Mouse (Mus musculus): ENCODE measurements at regions not wholly inside any gene's neighbourhood (a gene's known extent, or its start where the extent isn't known, plus 50 kb on each side); places are given as distances from the start of the nearest gene placed in this dataset.
A peak's percentile ranks its signal among the peaks of the same experiment; 100 is the strongest.

GRCm38 (mm10) chr5:118316310-118317017, 71.4 kb downstream of the 2410131K14Rik start:
- H3K4me1 ChIP-seq (ENCODE audit: control insufficient read depth in 2 of 2, insufficient read depth in 2 of 2, low read length in 2 of 2), result peaks cover 2 to 15% of the 10 kb centered on the region in 2 experiments; a peak in 2 of 4 replicates
- H3K4me3 ChIP-seq (ENCODE audit: control insufficient read depth in 1 of 2, insufficient read depth in 1 of 2, low read depth in 1 of 2, low read length in 2 of 2), result no peak overlapping the region
- H3K4me2 ChIP-seq (ENCODE audit: low read length), result no peak overlapping the region
- peak; percentile 24; the same call in 1 of the 2 replicates for ATAC-seq (ENCODE audit: insufficient number of reproducible peaks, insufficient read depth, low FRiP score, low read depth)
- H3K9me3 ChIP-seq (ENCODE audit: control insufficient read depth, low read length), result no peaks in the 10 kb centered on the region
- H3K9ac ChIP-seq (ENCODE audit: low read length), result no peak overlapping the region
- WGBS, result 38% methylated on average over 10 of the region's 10 CpGs
- H3K27ac ChIP-seq (replicated peaks in 1 of 2; ENCODE audit: control insufficient read depth in 1 of 2, insufficient read depth in 1 of 2, low read depth in 2 of 2, low read length in 2 of 2), result peak overlapping the region in 1 of 2 experiments; percentile 6; a peak in 1 of 4 replicates
- H3K36me3 ChIP-seq (ENCODE audit: control insufficient read depth, insufficient read depth, low read length), result no peaks in the 10 kb centered on the region
- H3K27me3 ChIP-seq (ENCODE audit: control insufficient read depth, insufficient read depth, low read length), result peaks cover 13% of the 10 kb centered on the region

GRCm38 (mm10) chr5:118318073-118318472, 73.0 kb downstream of the 2410131K14Rik start:
- no peak for ATAC-seq (ENCODE audit: insufficient number of reproducible peaks, insufficient read depth, low FRiP score, low read depth)
- Histone ChIP-seq H3K4me2 (ENCODE audit: low read length) (no peak overlapping the region), H3K9me3 (ENCODE audit: control insufficient read depth, low read length) (no peaks in the 10 kb centered on the region), H3K27ac (replicated peaks in 1 of 2; ENCODE audit: control insufficient read depth in 1 of 2, insufficient read depth in 1 of 2, low read depth in 2 of 2, low read length in 2 of 2) (no peak overlapping the region), H3K4me3 (ENCODE audit: control insufficient read depth in 1 of 2, insufficient read depth in 1 of 2, low read depth in 1 of 2, low read length in 2 of 2) (no peak overlapping the region), H3K9ac (ENCODE audit: low read length) (no peak overlapping the region), H3K27me3 (ENCODE audit: control insufficient read depth, insufficient read depth, low read length) (peaks cover 13% of the 10 kb centered on the region), H3K4me1 (ENCODE audit: control insufficient read depth in 2 of 2, insufficient read depth in 2 of 2, low read length in 2 of 2) (peaks cover 8 to 22% of the 10 kb centered on the region in 2 experiments; a peak in 3 of 4 replicates), H3K36me3 (ENCODE audit: control insufficient read depth, insufficient read depth, low read length) (no peaks in the 10 kb centered on the region)
- 70% methylated on average over 5 of the region's 5 CpGs for WGBS

DNA sequence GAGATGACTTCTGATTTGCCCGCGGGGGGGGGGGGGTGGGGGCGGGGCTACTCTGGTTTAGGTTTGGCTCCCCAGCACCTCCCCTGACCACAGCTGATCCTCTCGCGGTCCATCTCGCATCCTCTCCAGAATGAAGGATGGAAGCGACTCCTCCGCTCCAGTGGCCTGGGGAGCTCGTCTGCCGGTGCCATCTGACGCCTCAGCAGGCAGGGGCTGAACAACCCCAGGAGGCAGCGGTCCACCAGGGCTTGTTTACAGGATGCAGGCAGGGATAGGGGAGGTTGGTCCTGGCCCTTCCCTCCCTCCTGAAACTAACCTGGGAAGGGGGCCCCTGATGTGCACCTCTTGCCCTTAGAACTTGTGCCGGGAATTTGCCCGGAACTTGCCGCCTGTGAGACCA, 73.9 kb downstream of the 2410131K14Rik start:
- ATAC-seq (ENCODE audit: insufficient number of reproducible peaks, insufficient read depth, low FRiP score, low read depth), result no peak
- Histone ChIP-seq H3K9ac (ENCODE audit: low read length) (no peak overlapping the region), H3K36me3 (ENCODE audit: control insufficient read depth, insufficient read depth, low read length) (no peaks in the 10 kb centered on the region), H3K27me3 (ENCODE audit: control insufficient read depth, insufficient read depth, low read length) (peaks cover 13% of the 10 kb centered on the region), H3K4me2 (ENCODE audit: low read length) (peak overlapping the region; percentile 34), H3K4me3 (ENCODE audit: control insufficient read depth in 1 of 2, insufficient read depth in 1 of 2, low read depth in 1 of 2, low read length in 2 of 2) (no peak overlapping the region), H3K27ac (replicated peaks in 1 of 2; ENCODE audit: control insufficient read depth in 1 of 2, insufficient read depth in 1 of 2, low read depth in 2 of 2, low read length in 2 of 2) (no peak overlapping the region), H3K4me1 (ENCODE audit: control insufficient read depth in 2 of 2, insufficient read depth in 2 of 2, low read length in 2 of 2) (peaks cover 8 to 22% of the 10 kb centered on the region in 2 experiments; a peak in 3 of 4 replicates), H3K9me3 (ENCODE audit: control insufficient read depth, low read length) (no peaks in the 10 kb centered on the region)
- WGBS, result 9% methylated on average over 15 of the region's 15 CpGs

DNA sequence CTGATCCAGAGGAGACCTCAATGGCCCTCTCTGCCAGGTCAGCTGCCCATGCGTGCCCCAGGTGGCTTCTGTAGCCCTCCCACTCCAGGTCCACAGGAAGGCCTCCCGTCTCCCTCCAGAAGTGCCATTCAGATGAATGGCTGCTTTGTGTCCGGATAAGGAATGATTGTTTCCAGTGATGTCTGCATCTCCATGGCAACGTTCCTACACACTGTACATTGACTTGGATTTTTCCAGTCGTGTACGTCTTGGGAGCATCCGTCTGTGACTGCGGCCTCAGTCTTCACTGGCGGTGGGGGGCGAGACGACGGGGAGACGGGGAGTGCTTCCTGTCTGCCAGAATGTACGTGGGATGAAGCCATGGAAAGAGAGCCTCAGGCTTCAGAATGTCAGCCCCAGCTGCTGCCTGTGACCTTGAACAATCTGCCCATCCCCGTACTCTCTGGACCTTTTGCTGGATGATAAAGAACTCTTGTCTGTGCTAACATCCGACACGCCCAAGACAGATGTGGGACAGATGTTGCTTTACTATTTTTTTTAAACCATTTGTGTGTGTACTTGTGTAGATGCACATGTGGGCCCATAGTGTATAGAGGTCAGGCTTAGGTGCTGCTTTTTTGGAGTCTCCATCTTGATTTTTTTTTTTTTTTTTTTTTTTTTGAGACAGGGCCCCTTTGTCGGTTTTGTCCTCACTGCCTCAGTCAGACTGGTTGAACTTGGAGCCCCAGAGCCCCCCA, 76.9 kb downstream of the 2410131K14Rik start:
- WGBS, result 32% methylated on average over 18 of the region's 18 CpGs

GRCm38 (mm10) chr5:118323151-118323550, 78.1 kb downstream of the 2410131K14Rik start:
- no peak overlapping the region for H3K4me2 ChIP-seq (ENCODE audit: low read length)
- no peaks in the 10 kb centered on the region for H3K36me3 ChIP-seq (ENCODE audit: control insufficient read depth, insufficient read depth, low read length)
- H3K27me3 ChIP-seq (ENCODE audit: control insufficient read depth, insufficient read depth, low read length), result peaks cover 13% of the 10 kb centered on the region
- H3K4me3 ChIP-seq (ENCODE audit: control insufficient read depth in 1 of 2, insufficient read depth in 1 of 2, low read depth in 1 of 2, low read length in 2 of 2), result no peak overlapping the region
- H3K27ac ChIP-seq (replicated peaks in 1 of 2; ENCODE audit: control insufficient read depth in 1 of 2, insufficient read depth in 1 of 2, low read depth in 2 of 2, low read length in 2 of 2), result no peak overlapping the region
- 72% methylated on average over 2 of the region's 2 CpGs for WGBS
- H3K4me1 ChIP-seq (ENCODE audit: control insufficient read depth in 2 of 2, insufficient read depth in 2 of 2, low read length in 2 of 2), result peaks cover 11 to 14% of the 10 kb centered on the region in 2 experiments
- H3K9ac ChIP-seq (ENCODE audit: low read length), result no peak overlapping the region
- H3K9me3 ChIP-seq (ENCODE audit: control insufficient read depth, low read length), result no peaks in the 10 kb centered on the region
- no peak for ATAC-seq (ENCODE audit: insufficient number of reproducible peaks, insufficient read depth, low FRiP score, low read depth)

More for the DNA sequence above, 76.9 kb downstream of the 2410131K14Rik start:
- Histone ChIP-seq H3K27me3 (ENCODE audit: control insufficient read depth, insufficient read depth, low read length) (peaks cover 13% of the 10 kb centered on the region), H3K4me3 (ENCODE audit: control insufficient read depth in 1 of 2, insufficient read depth in 1 of 2, low read depth in 1 of 2, low read length in 2 of 2) (no peak overlapping the region), H3K9me3 (ENCODE audit: control insufficient read depth, low read length) (no peaks in the 10 kb centered on the region), H3K27ac (replicated peaks in 1 of 2; ENCODE audit: control insufficient read depth in 1 of 2, insufficient read depth in 1 of 2, low read depth in 2 of 2, low read length in 2 of 2) (peak overlapping the region; percentile 45 to 55; a peak in 3 of 4 replicates), H3K9ac (ENCODE audit: low read length) (no peak overlapping the region), H3K4me2 (ENCODE audit: low read length) (no peak overlapping the region), H3K4me1 (ENCODE audit: control insufficient read depth in 2 of 2, insufficient read depth in 2 of 2, low read length in 2 of 2) (peaks cover 10 to 15% of the 10 kb centered on the region in 2 experiments), H3K36me3 (ENCODE audit: control insufficient read depth, insufficient read depth, low read length) (no peaks in the 10 kb centered on the region)
- peak; percentile 76 for ATAC-seq (ENCODE audit: insufficient number of reproducible peaks, insufficient read depth, low FRiP score, low read depth)

GRCm38 (mm10) chr5:118326837-118327541, 82.0 kb downstream of the 2410131K14Rik start:
- H3K9me3 ChIP-seq (ENCODE audit: control insufficient read depth, low read length), result peaks cover 5% of the 10 kb centered on the region; the same call in 1 of the 2 replicates
- no peak for ATAC-seq (ENCODE audit: insufficient number of reproducible peaks, insufficient read depth, low FRiP score, low read depth)
- WGBS, result 3% methylated on average over 18 of the region's 18 CpGs
- H3K27me3 ChIP-seq (ENCODE audit: control insufficient read depth, insufficient read depth, low read length), result peaks cover 21% of the 10 kb centered on the region; the same call in 1 of the 2 replicates
- 0 out of 2 replicates have a peak overlapping the region, but pooled peaks have one; percentile 6 for H3K9ac ChIP-seq (ENCODE audit: low read length)
- peak overlapping the region; percentile 30 to 31; a peak in 3 of 4 replicates for H3K4me3 ChIP-seq (ENCODE audit: control insufficient read depth in 1 of 2, insufficient read depth in 1 of 2, low read depth in 1 of 2, low read length in 2 of 2)
- H3K4me1 ChIP-seq (ENCODE audit: control insufficient read depth in 2 of 2, insufficient read depth in 2 of 2, low read length in 2 of 2), result peaks cover 7 to 10% of the 10 kb centered on the region in 2 experiments
- peak overlapping the region in 1 of 2 experiments; percentile 45; a peak in 1 of 4 replicates for H3K27ac ChIP-seq (replicated peaks in 1 of 2; ENCODE audit: control insufficient read depth in 1 of 2, insufficient read depth in 1 of 2, low read depth in 2 of 2, low read length in 2 of 2)
- H3K36me3 ChIP-seq (ENCODE audit: control insufficient read depth, insufficient read depth, low read length), result no peaks in the 10 kb centered on the region
- peak overlapping the region; percentile 64 for H3K4me2 ChIP-seq (ENCODE audit: low read length)
